Mouse (Mus musculus) intestine, embryonic 14.5 days (tissue): Measurements from ENCODE around the gene Pld5. TPM values are rescaled to one million over a fixed set of nuclear protein-coding genes. Genes with fewer than 3 reads are reported as not detected.

Experiments
- ATAC-seq: fragments of 200-750 bp; cut with Nextera tagmentation; replicated peaks from 2 replicates; pipeline ENCODE4 v1.8.0; 2017; ENCODE audit warnings: low read depth, moderate number of reproducible peaks, moderate TSS enrichment, moderate library complexity; ENCODE audit not compliant: low FRiP score, low TSS enrichment
- DNase-seq: peaks from one replicate; pipeline ENCODE4 v3.0.0-alpha.2; 2018; ENCODE audit warnings: low spot score
- H3K27ac ChIP-seq: fragments of 300-500 bp; sonication (generic); 2 replicates; pipeline ENCODE4 v1.5.1; 2014; ENCODE audit warnings: low read depth, mild to moderate bottlenecking, control low read depth
- H3K27me3 ChIP-seq: fragments of 300-500 bp; sonication (generic); replicated peaks from 2 replicates; pipeline ENCODE4 v1.6.1; 2014; ENCODE audit warnings: low read length, control low read depth; ENCODE audit not compliant: control insufficient read depth, insufficient read depth
- H3K36me3 ChIP-seq: fragments of 300-500 bp; sonication (generic); 2 replicates; pipeline ENCODE4 v1.6.1; 2014; ENCODE audit warnings: low read length, control low read depth; ENCODE audit not compliant: control insufficient read depth, insufficient read depth
- H3K4me1 ChIP-seq: fragments of 300-500 bp; sonication (generic); replicated peaks from 2 replicates; pipeline ENCODE4 v1.6.1; 2014; ENCODE audit warnings: low read length, control low read depth, mixed read lengths; ENCODE audit not compliant: control insufficient read depth, insufficient read depth
- H3K4me2 ChIP-seq: fragments of 300-500 bp; sonication (generic); 2 replicates; pipeline ENCODE4 v1.6.1; 2014; ENCODE audit warnings: low read length
- H3K4me3 ChIP-seq: fragments of 300-500 bp; sonication (generic); 2 replicates; pipeline ENCODE4 v1.5.1; 2014; ENCODE audit warnings: low read depth, low read length, control low read depth, mixed read lengths
- H3K9ac ChIP-seq: fragments of 300-500 bp; sonication (generic); 2 replicates; pipeline ENCODE4 v1.6.1; 2014; ENCODE audit warnings: mild to moderate bottlenecking, low read length
- H3K9me3 ChIP-seq: fragments of 300-500 bp; sonication (generic); 2 replicates; pipeline ENCODE4 v1.6.1; 2016; ENCODE audit warnings: low read length, control low read depth; ENCODE audit not compliant: control insufficient read depth
- WGBS: fragments of 180-500 bp; shearing (Covaris S2); extraction: QIAGEN DNeasy Blood & Tissue Kit; methylation state at CpG from one replicate; pipeline ENCODE4 v1.1.7; 2014; 5-methylcytosine and 5-hydroxymethylcytosine counted together
- polyA plus RNA-seq: library from polyadenylated mRNA; unstranded; fragments of >200 nt; fragmentation: Nextera tagmentation; extraction: Ambion mirVana; gene quantifications from 2 replicates; pipeline ENCODE4 v1.2.1, GENCODE M21; 2014

The Pld5 gene
- polyA plus RNA-seq, 1 experiment from 2014 or later = 0.70 TPM

DNA sequence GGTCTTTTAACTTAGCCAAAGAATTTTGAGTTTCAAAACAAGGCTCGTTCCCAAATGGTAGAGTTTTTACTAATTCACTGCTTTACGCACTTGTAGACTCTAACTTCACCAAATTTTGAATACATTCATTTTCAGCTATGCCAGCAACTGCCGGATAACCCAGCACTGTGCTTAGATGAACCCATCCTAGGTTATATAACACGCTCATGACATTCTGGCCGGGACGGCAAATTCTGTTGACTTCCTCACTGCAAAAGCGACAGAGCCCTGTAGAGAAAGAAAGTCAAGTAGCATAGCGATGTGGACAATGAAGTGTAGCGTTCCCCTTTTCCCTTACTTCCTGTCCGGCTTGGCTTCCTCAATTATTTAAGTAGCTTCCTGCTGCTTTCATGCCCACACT is 51.3 kb downstream of the Pld5 start:
- Histone ChIP-seq H3K9me3 (no peaks in the 10 kb centered on the region), H3K4me2 (no peak overlapping the region), H3K4me3 (no peak overlapping the region), H3K27ac (no peak overlapping the region), H3K4me1 (no peaks in the 10 kb centered on the region), H3K27me3 (no peaks in the 10 kb centered on the region), H3K36me3 (no peaks in the 10 kb centered on the region), H3K9ac (no peak overlapping the region)
- DNase-seq (no peak), ATAC-seq (no peak)
- 81% methylated on average over 10 of the region's 10 CpGs for WGBS

DNA sequence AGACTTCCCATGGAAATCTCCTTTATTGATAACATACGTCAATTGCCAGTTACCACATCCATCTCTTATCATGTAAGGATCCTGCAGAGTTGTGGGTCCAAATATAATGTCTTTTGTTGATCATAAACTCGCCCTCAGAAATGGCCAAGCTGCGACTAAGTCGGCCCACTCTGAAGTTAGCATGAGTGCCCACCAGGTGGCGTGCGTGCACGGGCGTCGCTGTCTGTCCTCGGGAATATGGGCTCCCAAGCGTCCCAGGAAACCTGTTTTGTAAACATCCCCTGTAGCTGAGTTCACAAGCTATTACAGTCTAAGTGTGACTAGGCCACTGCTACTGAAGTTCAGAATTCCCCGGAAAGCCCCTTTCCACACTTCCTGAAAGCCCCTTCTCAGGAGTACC is 51.9 kb downstream of the Pld5 start:
- DNase-seq (peak; percentile 78), ATAC-seq (no peak)
- no peak overlapping the region for H3K4me2 ChIP-seq
- H3K9ac ChIP-seq = no peak overlapping the region
- no peak overlapping the region for H3K4me3 ChIP-seq
- no peaks in the 10 kb centered on the region for H3K9me3 ChIP-seq
- H3K4me1 ChIP-seq = no peaks in the 10 kb centered on the region
- H3K27ac ChIP-seq = no peak overlapping the region
- 7% methylated on average over 12 of the region's 12 CpGs for WGBS
- no peaks in the 10 kb centered on the region for H3K36me3 ChIP-seq
- H3K27me3 ChIP-seq = no peaks in the 10 kb centered on the region

- no peaks in the 10 kb centered on the region for H3K9me3 ChIP-seq
- H3K4me1 ChIP-seq = no peaks in the 10 kb centered on the region; the same call in 1 of the 2 replicates
- H3K9ac ChIP-seq = no peak overlapping the region
- H3K27me3 ChIP-seq = no peaks in the 10 kb centered on the region
- DNase-seq (no peak), ATAC-seq (no peak)
- 85% methylated on average over 5 of the region's 5 CpGs for WGBS
- H3K4me2 ChIP-seq = no peak overlapping the region
- H3K4me3 ChIP-seq = no peak overlapping the region
- H3K36me3 ChIP-seq = no peaks in the 10 kb centered on the region
- H3K27ac ChIP-seq = no peak overlapping the region
Measured at GRCm38 (mm10) chr1:176218217-176218616, 56.9 kb downstream of the Pld5 start.

GRCm38 (mm10) chr1:176213645-176214221 is 61.4 kb downstream of the Pld5 start:
- Histone ChIP-seq H3K4me2 (peak overlapping the region; percentile 34), H3K27ac (no peak overlapping the region), H3K36me3 (no peaks in the 10 kb centered on the region), H3K4me1 (no peaks in the 10 kb centered on the region; the same call in 1 of the 2 replicates), H3K4me3 (no peak overlapping the region), H3K9ac (no peak overlapping the region), H3K9me3 (no peaks in the 10 kb centered on the region), H3K27me3 (no peaks in the 10 kb centered on the region)
- ATAC-seq (no peak), DNase-seq (peak; percentile 52)
- 22% methylated on average over 17 of the region's 17 CpGs for WGBS

GRCm38 (mm10) chr1:176212922-176213644 is 62.0 kb downstream of the Pld5 start:
- no peak for ATAC-seq
- no peak for DNase-seq
- H3K36me3 ChIP-seq = no peaks in the 10 kb centered on the region
- no peaks in the 10 kb centered on the region for H3K9me3 ChIP-seq
- H3K4me2 ChIP-seq = peak overlapping the region; percentile 34
- H3K27ac ChIP-seq = no peak overlapping the region
- 64% methylated on average over 9 of the region's 9 CpGs for WGBS
- H3K9ac ChIP-seq = no peak overlapping the region
- H3K27me3 ChIP-seq = no peaks in the 10 kb centered on the region
- no peak overlapping the region for H3K4me3 ChIP-seq
- H3K4me1 ChIP-seq = no peaks in the 10 kb centered on the region; the same call in 1 of the 2 replicates

- no peak for ATAC-seq
- 82% methylated on average over 1 of the region's 1 CpGs for WGBS
Measured at GRCm38 (mm10) chr1:176210803-176211202, 64.3 kb downstream of the Pld5 start.

DNA sequence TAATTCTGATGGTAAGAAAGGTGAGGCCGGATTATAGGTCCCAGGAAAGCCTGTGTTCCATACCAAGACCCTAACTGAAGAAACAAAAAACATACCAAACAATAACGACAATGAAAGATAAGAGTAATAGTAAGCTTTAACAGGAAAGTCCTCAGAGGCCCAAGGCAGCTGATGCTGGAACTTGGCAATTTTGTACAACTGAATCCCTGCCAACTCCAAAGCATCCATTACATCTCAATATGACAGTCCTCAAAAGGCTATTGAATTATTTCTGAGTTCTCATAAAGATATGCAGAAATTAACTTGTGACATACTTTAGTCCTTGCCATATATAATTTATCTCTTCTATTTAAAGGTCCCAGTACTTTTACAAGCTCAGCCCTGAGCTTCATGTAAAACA is 67.1 kb downstream of the Pld5 start:
- 86% methylated on average over 2 of the region's 2 CpGs for WGBS
- H3K27me3 ChIP-seq = no peaks in the 10 kb centered on the region

More at GRCm38 (mm10) chr1:176210803-176211202, 64.3 kb downstream of the Pld5 start:
- H3K4me1 ChIP-seq = no peaks in the 10 kb centered on the region; the same call in 1 of the 2 replicates
- no peak for DNase-seq
- H3K4me2 ChIP-seq = no peak overlapping the region
- no peaks in the 10 kb centered on the region for H3K27me3 ChIP-seq
- no peak overlapping the region for H3K4me3 ChIP-seq
- no peak overlapping the region for H3K27ac ChIP-seq
- no peaks in the 10 kb centered on the region for H3K36me3 ChIP-seq
- H3K9me3 ChIP-seq = no peaks in the 10 kb centered on the region
- no peak overlapping the region for H3K9ac ChIP-seq

DNA sequence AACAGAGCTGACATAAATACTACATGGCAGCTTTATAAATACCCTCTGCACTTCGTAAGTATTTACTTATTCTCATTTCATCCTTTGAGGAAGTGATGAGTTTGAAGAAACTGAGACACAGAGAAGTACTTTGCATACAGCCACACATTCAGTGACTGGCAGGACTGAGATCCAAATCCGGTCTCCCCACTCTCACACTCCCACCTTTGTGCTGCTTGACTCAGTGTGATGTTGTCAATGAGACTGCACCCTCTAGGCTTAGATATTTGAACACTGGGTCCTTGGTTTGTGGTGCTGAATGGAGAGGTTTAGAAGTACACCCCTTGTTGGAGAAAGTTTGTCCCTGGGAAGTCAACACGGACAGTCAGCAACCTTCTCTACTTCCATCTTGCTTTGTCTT is 72.8 kb downstream of the Pld5 start:
- WGBS = 70% methylated on average over 3 of the region's 3 CpGs
- Histone ChIP-seq H3K36me3 (no peaks in the 10 kb centered on the region), H3K4me2 (no peak overlapping the region), H3K9ac (no peak overlapping the region), H3K4me1 (no peaks in the 10 kb centered on the region), H3K27me3 (no peaks in the 10 kb centered on the region), H3K9me3 (no peaks in the 10 kb centered on the region), H3K27ac (no peak overlapping the region), H3K4me3 (no peak overlapping the region)
- DNase-seq (no peak), ATAC-seq (no peak)

More for the DNA sequence above, 67.1 kb downstream of the Pld5 start:
- Histone ChIP-seq H3K4me2 (no peak overlapping the region), H3K4me1 (no peaks in the 10 kb centered on the region), H3K27ac (no peak overlapping the region), H3K36me3 (no peaks in the 10 kb centered on the region), H3K9me3 (no peaks in the 10 kb centered on the region), H3K9ac (no peak overlapping the region), H3K4me3 (no peak overlapping the region)
- DNase-seq (no peak), ATAC-seq (no peak)
